Mouse (Mus musculus): ENCODE measurements around the gene Wdr76.
"Not testable (repeated sequence)": the region's sequence is repeated elsewhere in the genome, so short reads cannot be mapped to it uniquely, and the experiment has no call there.

GRCm38 (mm10) chr2:121473301-121474179 is 33.0 kb upstream of the Wdr76 start, which contains the start of gene Mfap1b:
- not testable (repeated sequence) for TF ChIP-seq CTCF (IDR thresholded peaks at IDR 0.05; ENCODE audit: extremely low read depth, insufficient read depth, insufficient read length, insufficient replicate concordance)
- TF ChIP-seq POLR2A (IDR thresholded peaks at IDR 0.05; ENCODE audit: low read depth, low read length): peak; percentile 93
